Mouse (Mus musculus) T-cell, adult 66 days (primary cell): ENCODE results near the gene Ttll1. TPM values are rescaled to one million over a fixed set of nuclear protein-coding genes. Genes with fewer than 3 reads are reported as not detected.

Experiments
- total RNA-seq, 2 experiments: library from RNA; stranded (reverse); gene quantifications; 3 replicates in 1 of 2; 4 replicates in 1 of 2; pipeline ENCODE4 v1.2.4; 2023

Ttll1 gene
- total RNA-seq, result 1 to 10 TPM; 7.6 to 8.0 TPM

GRCm38 (mm10) chr15:83510805-83511405 lies at the start of gene Ttll1:
TSS of gene Ttll1 (minus strand) at chr15:83510893.

GRCm38 (mm10) chr15:83526424-83527091 lies 15.9 kb upstream of the Ttll1 start, which contains the start of gene Bik:
TSS of gene Bik (plus strand) at chr15:83526862.

GRCm38 (mm10) chr15:83464083-83464904 lies 46.4 kb downstream of the Ttll1 start, which contains the start of gene Pacsin2:
TSS of gene Pacsin2 (minus strand) at chr15:83464606.

Other genes with a start within 250 kb of the Ttll1 start
- gene Arfgap3, start 160.6 kb downstream of the Ttll1 start, total RNA-seq, result 1 to 10 TPM; 6.6 to 7.7 TPM
- 10 to 100 TPM; 28.9 to 37.0 TPM for gene Pacsin2, start 46.3 kb downstream of the Ttll1 start, total RNA-seq
- gene Bik, start 16.0 kb upstream of the Ttll1 start, total RNA-seq, result 1 to 10 TPM; 4.3 to 5.7 TPM
- gene Tspo, start 52.7 kb upstream of the Ttll1 start, total RNA-seq, result 100 to 1,000 TPM; 119 to 122 TPM
- 10 to 100 TPM; 17.6 to 17.9 TPM for gene Mcat, start 52.9 kb upstream of the Ttll1 start, total RNA-seq
- 10 to 100 TPM; 25.6 to 27.9 TPM for gene Ttll12, start 84.3 kb upstream of the Ttll1 start, total RNA-seq
- gene Scube1, start 214.1 kb upstream of the Ttll1 start, total RNA-seq, result not detected